Mouse (Mus musculus) midbrain, embryonic 13.5 days (tissue): ENCODE results near the gene Exoc3l4. TPM values are rescaled to one million over a fixed set of nuclear protein-coding genes. Genes with fewer than 3 reads are reported as not detected.

Experiments used
- ATAC-seq: fragments of 200-750 bp; cut with Nextera tagmentation; 2 replicates; pipeline ENCODE4 v1.8.0; 2017; ENCODE audit warnings: mild to moderate bottlenecking, moderate TSS enrichment, moderate library complexity
- H3K27ac ChIP-seq: fragments of 300-500 bp; sonication (generic); 2 replicates; pipeline ENCODE4 v1.5.1; 2015; ENCODE audit warnings: inconsistent platforms, mild to moderate bottlenecking, moderate library complexity
- H3K27me3 ChIP-seq: fragments of 300-500 bp; sonication (generic); 2 replicates; pipeline ENCODE4 v1.6.1; 2015; ENCODE audit warnings: mild to moderate bottlenecking, inconsistent platforms
- H3K36me3 ChIP-seq: fragments of 300-500 bp; sonication (generic); 2 replicates; pipeline ENCODE4 v1.6.1; 2015; ENCODE audit warnings: mild to moderate bottlenecking, inconsistent platforms
- H3K4me1 ChIP-seq: fragments of 300-500 bp; sonication (generic); replicated peaks from 2 replicates; pipeline ENCODE4 v1.6.1; 2015; ENCODE audit warnings: inconsistent platforms
- H3K4me2 ChIP-seq: fragments of 300-500 bp; sonication (generic); replicated peaks from 2 replicates; pipeline ENCODE4 v1.6.1; 2015; ENCODE audit warnings: moderate library complexity, mild to moderate bottlenecking, inconsistent platforms
- H3K4me3 ChIP-seq: fragments of 300-500 bp; sonication (generic); replicated peaks from 2 replicates; pipeline ENCODE4 v1.5.1; 2015; ENCODE audit warnings: mild to moderate bottlenecking, inconsistent platforms
- H3K9ac ChIP-seq: fragments of 300-500 bp; sonication (generic); replicated peaks from 2 replicates; pipeline ENCODE4 v1.6.1; 2015; ENCODE audit warnings: mild to moderate bottlenecking, inconsistent platforms
- H3K9me3 ChIP-seq: fragments of 300-500 bp; sonication (generic); 2 replicates; pipeline ENCODE4 v1.6.1; 2016; ENCODE audit warnings: mild to moderate bottlenecking, inconsistent platforms
- WGBS: fragments of 180-500 bp; shearing (Covaris S2); methylation state at CpG from one replicate; pipeline ENCODE4 v1.1.7; 2015; 5-methylcytosine and 5-hydroxymethylcytosine counted together
- polyA plus RNA-seq: library from polyadenylated mRNA; unstranded; fragments of >200 nt; fragmentation: Nextera tagmentation; extraction: Ambion mirVana; gene quantifications from 2 replicates; pipeline ENCODE4 v1.2.1, GENCODE M21; 2015

Exoc3l4 gene
- polyA plus RNA-seq, 1 experiment from 2014 or later = 2.0 TPM

DNA sequence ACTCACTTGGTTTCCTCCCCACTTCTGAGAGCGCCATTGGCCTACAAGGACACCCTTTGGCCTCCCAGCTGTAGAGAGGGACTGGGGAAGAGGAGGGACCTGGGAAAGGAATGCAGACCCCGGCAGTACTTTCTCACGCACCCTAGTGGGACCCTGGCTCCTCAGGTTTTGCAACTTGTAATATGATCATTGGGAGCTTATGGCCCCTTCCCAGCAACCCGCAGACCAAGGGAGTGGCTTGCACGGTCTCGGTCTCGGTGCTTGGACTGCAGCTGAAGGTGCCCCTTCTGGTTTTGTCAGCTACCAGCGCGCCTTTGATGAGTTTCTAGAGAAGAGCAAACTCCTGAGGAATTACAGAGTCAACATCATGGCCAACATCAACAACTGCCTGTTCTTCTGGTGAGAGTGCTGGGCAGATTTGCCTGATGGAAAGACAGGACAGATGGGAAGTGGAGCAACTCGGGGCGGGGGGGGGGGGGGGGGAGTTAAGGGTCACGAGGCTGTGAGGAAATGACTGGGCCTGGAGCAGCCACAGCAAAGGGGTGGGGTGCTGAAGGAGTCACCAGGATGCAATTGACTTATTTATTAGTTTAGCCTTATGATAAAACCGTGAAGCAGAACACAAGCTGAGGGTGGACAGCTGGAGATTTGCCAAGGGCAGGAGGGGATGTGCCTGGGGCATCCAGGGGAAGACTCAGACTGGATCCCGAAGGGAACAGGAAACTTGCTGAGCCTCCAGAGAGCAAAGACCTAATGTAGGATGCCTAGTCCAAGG lies 32.3 kb downstream of the Exoc3l4 start:
- H3K9ac ChIP-seq = no peak overlapping the region
- no peak for ATAC-seq
- no peak overlapping the region for H3K4me2 ChIP-seq
- no peak overlapping the region for H3K27ac ChIP-seq
- H3K27me3 ChIP-seq = peaks cover 94% of the 10 kb centered on the region
- H3K4me3 ChIP-seq = no peak overlapping the region
- peaks cover 17% of the 10 kb centered on the region for H3K4me1 ChIP-seq
- no peaks in the 10 kb centered on the region for H3K36me3 ChIP-seq
- 21% methylated on average over 13 of the region's 14 CpGs for WGBS
- H3K9me3 ChIP-seq = no peaks in the 10 kb centered on the region

DNA sequence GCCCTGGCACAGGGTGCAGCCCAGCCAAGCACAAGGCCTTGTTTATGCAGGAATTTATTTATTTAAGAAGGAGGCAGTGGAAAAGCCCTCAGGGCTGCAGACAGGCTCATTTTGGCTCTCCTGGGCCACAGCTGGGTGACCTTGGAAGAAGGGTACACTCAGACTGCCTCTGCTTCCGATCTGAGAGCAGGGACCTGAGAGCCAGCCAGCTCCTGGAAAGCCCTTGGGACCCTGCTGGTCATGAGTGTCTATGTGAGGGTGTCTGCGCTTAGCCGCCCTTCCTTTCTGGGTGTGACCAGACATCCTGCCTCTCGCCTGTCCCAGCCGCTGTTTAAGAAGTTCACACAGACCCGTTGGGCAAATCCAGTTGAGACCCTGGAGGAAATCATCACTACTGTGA lies 33.5 kb downstream of the Exoc3l4 start:
- Histone ChIP-seq H3K4me1 (peaks cover 14% of the 10 kb centered on the region), H3K36me3 (no peaks in the 10 kb centered on the region), H3K4me3 (no peak overlapping the region), H3K9me3 (no peaks in the 10 kb centered on the region), H3K27me3 (peaks cover 86% of the 10 kb centered on the region), H3K4me2 (no peak overlapping the region), H3K27ac (no peak overlapping the region), H3K9ac (no peak overlapping the region)
- no peak for ATAC-seq
- WGBS = 50% methylated on average over 6 of the region's 6 CpGs

DNA sequence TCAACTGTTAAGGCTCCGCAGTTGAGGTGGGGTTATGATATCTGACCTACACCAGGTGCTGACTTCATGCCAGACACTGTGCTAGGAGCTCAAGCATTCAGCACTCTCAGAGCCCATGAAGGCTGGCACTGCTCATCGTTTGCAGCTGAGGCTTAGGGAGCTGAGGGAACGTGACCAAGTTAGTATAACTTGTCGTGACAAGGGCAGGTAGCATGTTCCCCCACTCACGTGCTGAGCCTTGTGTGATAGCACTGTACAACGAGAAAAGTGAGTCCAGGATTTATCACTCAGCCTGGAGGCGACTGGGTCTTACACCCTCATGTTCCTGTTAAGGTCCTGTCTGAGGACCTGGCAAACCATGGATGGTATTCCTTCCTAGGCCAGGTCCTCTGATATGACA lies 34.7 kb downstream of the Exoc3l4 start:
- Histone ChIP-seq H3K9ac (no peak overlapping the region), H3K9me3 (no peaks in the 10 kb centered on the region), H3K4me3 (no peak overlapping the region), H3K4me2 (no peak overlapping the region), H3K4me1 (0 out of 2 replicates have a peak, but pooled peaks cover 3% of the 10 kb centered on the region), H3K36me3 (no peaks in the 10 kb centered on the region), H3K27ac (no peak overlapping the region), H3K27me3 (peaks cover 86% of the 10 kb centered on the region)
- ATAC-seq = no peak
- WGBS = 84% methylated on average over 7 of the region's 7 CpGs

DNA sequence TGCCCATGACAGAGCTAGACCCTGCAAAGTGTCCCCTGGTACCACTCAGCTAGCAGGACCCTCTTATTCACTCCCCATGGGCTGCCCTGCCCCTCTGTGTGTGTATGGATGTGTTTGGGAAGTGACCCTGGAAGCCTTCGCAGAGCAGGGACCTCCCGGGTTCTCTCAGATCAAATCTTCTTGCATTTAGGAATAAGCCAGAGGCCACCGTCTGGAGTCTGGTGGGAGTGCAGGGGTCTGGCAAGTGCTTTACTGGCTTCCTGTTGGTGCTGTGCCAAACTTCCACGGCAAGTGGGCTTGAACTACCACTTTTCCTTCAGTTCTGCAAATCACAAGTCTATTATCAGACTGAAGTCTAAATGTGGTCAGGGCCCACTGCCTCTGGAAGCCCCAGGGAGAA lies 37.2 kb downstream of the Exoc3l4 start:
- H3K27me3 ChIP-seq = peaks cover 79% of the 10 kb centered on the region
- H3K4me3 ChIP-seq = no peak overlapping the region
- H3K4me2 ChIP-seq = no peak overlapping the region
- H3K27ac ChIP-seq = no peak overlapping the region
- no peak overlapping the region for H3K9ac ChIP-seq
- 29% methylated on average over 4 of the region's 4 CpGs for WGBS
- no peak for ATAC-seq
- H3K4me1 ChIP-seq = 0 out of 2 replicates have a peak, but pooled peaks cover 3% of the 10 kb centered on the region
- H3K9me3 ChIP-seq = no peaks in the 10 kb centered on the region
- H3K36me3 ChIP-seq = no peaks in the 10 kb centered on the region

DNA sequence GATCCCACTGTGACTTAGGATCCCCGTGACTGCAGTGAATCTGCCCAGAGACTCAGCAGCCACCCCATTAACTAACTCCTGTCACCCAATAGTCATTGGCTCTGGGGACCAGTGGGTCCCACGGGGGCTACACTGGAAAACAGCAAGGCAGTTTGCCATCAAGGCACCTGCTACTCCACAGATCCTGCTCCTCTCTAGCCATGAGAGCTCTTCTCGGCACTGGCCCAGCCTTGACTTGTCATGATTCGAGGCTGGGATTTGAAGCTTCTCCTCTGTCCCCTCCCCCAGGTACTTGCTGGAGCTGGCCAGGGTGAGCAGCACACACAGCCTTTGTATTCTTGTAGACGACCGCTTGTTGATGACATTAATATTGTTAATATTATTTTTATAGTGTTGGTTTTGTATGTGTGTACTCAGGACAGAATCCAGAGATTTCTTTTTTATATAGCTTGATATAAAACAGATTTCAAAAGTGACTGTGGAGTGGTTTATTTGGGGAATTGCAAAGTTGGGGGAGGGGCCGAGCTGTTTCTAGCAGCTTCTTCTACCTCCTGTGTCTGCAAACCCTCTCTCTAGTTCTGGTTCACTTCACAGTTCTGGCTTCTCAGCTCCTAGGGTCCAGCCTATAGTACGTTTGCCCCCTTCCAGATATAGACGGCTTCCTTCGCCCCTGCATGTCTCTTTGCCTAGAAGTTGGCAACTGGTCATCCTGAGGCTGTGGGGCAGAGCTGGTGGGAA lies 37.9 kb downstream of the Exoc3l4 start:
- Histone ChIP-seq H3K36me3 (no peaks in the 10 kb centered on the region), H3K27me3 (peaks cover 77% of the 10 kb centered on the region), H3K4me2 (no peak overlapping the region), H3K9ac (no peak overlapping the region), H3K27ac (no peak overlapping the region), H3K9me3 (no peaks in the 10 kb centered on the region), H3K4me3 (no peak overlapping the region), H3K4me1 (0 out of 2 replicates have a peak, but pooled peaks cover 2% of the 10 kb centered on the region)
- WGBS = 70% methylated on average over 10 of the region's 10 CpGs
- ATAC-seq = no peak

DNA sequence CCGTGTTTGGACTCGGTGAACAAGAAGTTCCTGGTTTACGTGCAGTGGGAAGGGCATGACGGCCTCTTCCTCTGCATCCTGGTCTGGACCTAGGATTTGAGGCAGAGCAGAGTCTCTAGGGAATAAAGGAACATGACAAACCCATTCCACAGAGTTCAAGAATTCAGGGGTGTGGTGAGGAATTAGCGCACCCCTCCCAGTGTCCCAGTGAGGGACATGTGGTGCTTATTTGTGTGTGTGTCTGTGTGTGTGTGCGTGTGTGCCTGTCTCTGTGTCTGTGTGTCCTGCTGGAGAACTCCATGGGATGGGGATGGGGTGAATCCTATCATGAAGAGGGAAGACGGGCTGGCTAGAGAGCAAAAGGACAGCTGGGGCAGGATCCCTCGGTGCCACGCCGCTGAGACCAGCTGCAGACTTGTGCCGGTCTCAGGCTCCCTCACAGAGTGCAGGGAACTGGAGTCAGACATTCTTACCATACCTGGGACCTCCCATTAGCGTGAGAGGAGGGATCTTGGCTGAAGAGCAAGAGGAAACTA lies 38.6 kb downstream of the Exoc3l4 start:
- peaks cover 71% of the 10 kb centered on the region for H3K27me3 ChIP-seq
- no peak overlapping the region for H3K27ac ChIP-seq
- no peak for ATAC-seq
- H3K4me3 ChIP-seq = no peak overlapping the region
- no peaks in the 10 kb centered on the region for H3K4me1 ChIP-seq
- no peaks in the 10 kb centered on the region for H3K36me3 ChIP-seq
- WGBS = 75% methylated on average over 12 of the region's 12 CpGs
- H3K9me3 ChIP-seq = no peaks in the 10 kb centered on the region
- no peak overlapping the region for H3K9ac ChIP-seq
- H3K4me2 ChIP-seq = no peak overlapping the region

DNA sequence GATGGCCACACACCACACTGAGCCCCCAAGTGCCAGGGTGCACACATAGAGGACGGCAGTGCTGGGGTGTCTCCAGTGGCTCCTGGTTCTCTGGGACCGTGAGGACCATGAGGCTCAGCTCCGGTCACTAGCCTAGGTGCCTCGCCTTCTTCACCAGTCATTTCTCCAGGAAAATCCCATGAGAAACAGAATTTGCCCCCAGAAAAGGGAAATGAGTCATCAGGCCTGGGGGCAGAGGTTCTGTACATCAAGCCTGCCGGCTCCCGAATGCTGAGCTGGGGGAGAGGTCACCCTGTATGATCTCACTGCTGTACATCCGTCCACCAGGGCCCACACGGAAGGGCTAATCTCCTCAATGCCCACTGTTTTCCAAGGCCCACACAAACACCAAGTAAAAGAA lies 39.0 kb downstream of the Exoc3l4 start:
- no peak overlapping the region for H3K4me2 ChIP-seq
- H3K27me3 ChIP-seq = peaks cover 66% of the 10 kb centered on the region
- no peak overlapping the region for H3K4me3 ChIP-seq
- no peaks in the 10 kb centered on the region for H3K36me3 ChIP-seq
- H3K9me3 ChIP-seq = no peaks in the 10 kb centered on the region
- no peak for ATAC-seq
- no peaks in the 10 kb centered on the region for H3K4me1 ChIP-seq
- no peak overlapping the region for H3K27ac ChIP-seq
- WGBS = 59% methylated on average over 8 of the region's 8 CpGs
- no peak overlapping the region for H3K9ac ChIP-seq

DNA sequence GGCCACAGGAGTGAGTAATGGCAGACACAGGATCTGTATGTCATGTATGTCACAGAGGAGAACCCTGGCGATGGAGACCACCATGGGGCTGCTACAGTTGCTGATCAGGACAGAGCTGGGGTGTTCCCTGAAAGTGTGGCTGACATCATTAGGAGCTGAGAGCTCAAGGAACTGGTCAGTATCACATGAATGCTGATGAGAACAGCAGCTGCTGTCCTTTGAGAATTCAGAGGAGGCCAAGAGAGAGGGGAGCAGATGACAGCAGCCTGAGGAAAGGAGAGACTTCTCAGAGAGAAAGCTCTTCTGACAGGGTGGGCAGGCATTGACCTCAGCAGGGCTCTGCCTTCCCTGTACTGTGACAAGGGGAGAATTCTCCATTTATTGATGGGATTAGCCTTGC lies 40.9 kb downstream of the Exoc3l4 start:
- H3K27me3 ChIP-seq = peaks cover 51% of the 10 kb centered on the region; the same call in 1 of the 2 replicates
- no peak for ATAC-seq

DNA sequence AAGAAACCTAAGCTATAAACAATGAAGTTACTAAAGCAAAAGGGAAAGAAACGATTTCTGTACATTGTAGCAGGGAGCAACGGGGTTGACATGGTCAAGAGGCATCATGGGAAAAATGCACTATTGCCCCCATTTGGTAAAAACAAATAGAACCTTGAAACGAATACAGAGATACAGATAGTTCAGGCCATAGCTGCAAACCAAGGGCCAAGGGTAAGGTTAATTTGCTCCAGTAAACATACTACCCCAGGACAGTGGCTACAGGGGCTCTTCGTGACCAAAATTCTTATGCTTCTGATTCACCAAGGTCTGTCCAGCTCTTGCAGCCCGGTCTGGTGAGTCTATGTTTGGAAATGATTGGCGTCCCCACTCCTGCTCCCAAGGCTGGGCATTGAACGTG lies 46.8 kb downstream of the Exoc3l4 start:
- Histone ChIP-seq H3K36me3 (no peaks in the 10 kb centered on the region), H3K27me3 (peaks cover 14% of the 10 kb centered on the region; the same call in 1 of the 2 replicates), H3K4me1 (no peaks in the 10 kb centered on the region), H3K9ac (no peak overlapping the region), H3K4me2 (no peak overlapping the region), H3K27ac (no peak overlapping the region), H3K9me3 (no peaks in the 10 kb centered on the region), H3K4me3 (no peak overlapping the region)
- ATAC-seq = no peak
- 87% methylated on average over 7 of the region's 7 CpGs for WGBS

More for the DNA sequence above, 40.9 kb downstream of the Exoc3l4 start:
- H3K9me3 ChIP-seq = no peaks in the 10 kb centered on the region
- no peak overlapping the region for H3K4me3 ChIP-seq
- WGBS = 83% methylated on average over 1 of the region's 1 CpGs
- H3K27ac ChIP-seq = no peak overlapping the region
- H3K9ac ChIP-seq = no peak overlapping the region
- H3K4me2 ChIP-seq = no peak overlapping the region
- no peaks in the 10 kb centered on the region for H3K4me1 ChIP-seq
- H3K36me3 ChIP-seq = no peaks in the 10 kb centered on the region

DNA sequence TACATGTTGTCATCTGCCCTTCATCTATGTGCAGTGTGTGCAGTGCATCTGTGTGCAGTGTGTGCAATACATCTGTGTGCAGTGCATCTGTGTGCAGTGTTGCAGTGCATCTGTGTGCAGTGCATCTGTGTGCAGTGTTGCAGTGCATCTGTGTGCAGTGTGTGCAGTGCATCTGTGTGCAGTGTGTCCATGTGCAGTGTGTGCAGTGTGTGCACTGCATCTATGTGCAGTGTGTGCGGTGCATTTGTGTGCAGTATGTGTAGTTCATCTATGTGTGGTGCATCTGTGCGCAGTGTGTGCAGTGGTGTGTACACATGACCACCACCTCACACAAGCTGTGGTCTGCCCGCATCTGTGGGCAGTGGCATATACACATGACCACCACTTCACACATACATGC lies 49.6 kb downstream of the Exoc3l4 start:
- Histone ChIP-seq H3K27ac (no peak overlapping the region), H3K9me3 (no peaks in the 10 kb centered on the region), H3K36me3 (no peaks in the 10 kb centered on the region), H3K27me3 (peaks cover 8% of the 10 kb centered on the region; the same call in 1 of the 2 replicates), H3K4me1 (no peaks in the 10 kb centered on the region), H3K4me3 (no peak overlapping the region), H3K4me2 (no peak overlapping the region), H3K9ac (no peak overlapping the region)
- WGBS = 95% methylated on average over 3 of the region's 3 CpGs
- ATAC-seq = no peak

DNA sequence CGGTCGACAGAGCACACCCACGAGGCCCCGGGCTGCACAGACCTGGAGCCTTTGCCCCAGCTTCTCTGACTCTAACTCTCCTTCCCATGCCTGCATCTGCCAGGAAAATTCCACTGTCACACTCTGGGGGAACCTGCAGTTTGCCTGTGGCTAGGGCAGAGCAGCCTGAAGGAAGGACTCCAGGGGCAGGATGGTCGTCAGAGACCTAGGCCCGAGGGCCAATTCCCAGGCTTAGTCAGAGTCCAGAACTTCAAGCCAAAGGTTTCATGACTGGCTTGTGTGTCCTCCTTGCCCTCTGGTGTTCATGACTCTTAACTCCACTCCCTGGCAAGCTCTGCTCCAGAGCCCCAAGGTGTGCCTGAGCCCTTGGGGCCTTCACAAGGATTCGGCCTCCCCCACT lies 51.4 kb downstream of the Exoc3l4 start:
- H3K4me1 ChIP-seq = no peaks in the 10 kb centered on the region
- H3K36me3 ChIP-seq = no peaks in the 10 kb centered on the region
- no peak for ATAC-seq
- H3K9me3 ChIP-seq = no peaks in the 10 kb centered on the region
- H3K4me2 ChIP-seq = no peak overlapping the region
- 63% methylated on average over 7 of the region's 7 CpGs for WGBS
- no peak overlapping the region for H3K9ac ChIP-seq
- no peak overlapping the region for H3K27ac ChIP-seq
- H3K27me3 ChIP-seq = peaks cover 4% of the 10 kb centered on the region; the same call in 1 of the 2 replicates
- no peak overlapping the region for H3K4me3 ChIP-seq

DNA sequence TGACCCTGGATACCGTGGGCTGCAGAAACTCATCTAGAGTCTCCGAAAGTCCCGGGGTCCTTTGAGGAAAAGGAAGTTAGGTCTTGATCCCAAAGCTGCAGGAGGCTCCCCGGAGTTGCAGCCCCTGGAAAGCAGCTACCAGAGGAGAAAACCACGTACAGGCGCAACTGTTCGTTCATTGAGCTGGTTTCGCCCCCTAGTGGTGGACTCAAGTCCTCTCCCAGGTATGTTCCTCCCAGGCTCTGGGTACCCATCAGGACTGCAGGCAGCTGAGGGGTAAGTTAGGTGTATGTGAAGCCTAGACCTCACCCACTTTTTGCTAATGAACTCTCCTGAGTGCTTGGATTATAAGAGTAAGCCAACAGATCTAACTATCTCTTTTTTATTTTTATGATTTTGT lies 52.7 kb downstream of the Exoc3l4 start:
- ATAC-seq = 0 out of 2 replicates have a peak, but pooled peaks have one; percentile 60
- no peaks in the 10 kb centered on the region for H3K9me3 ChIP-seq
- H3K4me2 ChIP-seq = no peak overlapping the region

More for the DNA sequence above, 52.7 kb downstream of the Exoc3l4 start:
- H3K4me1 ChIP-seq = no peaks in the 10 kb centered on the region
- H3K27ac ChIP-seq = no peak overlapping the region
- WGBS = 11% methylated on average over 8 of the region's 8 CpGs
- no peak overlapping the region for H3K4me3 ChIP-seq
- H3K36me3 ChIP-seq = no peaks in the 10 kb centered on the region
- H3K27me3 ChIP-seq = peaks cover 4% of the 10 kb centered on the region; the same call in 1 of the 2 replicates
- no peak overlapping the region for H3K9ac ChIP-seq
